ENCODE assay signal across 23 mouse cellular contexts in genomic region chr8:83102957-83103510, GRCm38 (mm10).
A peak's percentile ranks its signal among the peaks of the same experiment; 100 is the strongest.
DNase-seq lines count a peak whose midpoint lies in the region; ATAC-seq and TF ChIP-seq lines count a peak whose summit lies in the region.
"Had no signal": no experiment of that assay in that cellular context is flagged by ENCODE, and none has a peak within 500 bp of the region (broad histone marks: within the 10 kb centered on the region; RNA-seq: fewer than 3 reads in every experiment).

No protein-coding gene starts in this region.

- ATAC-seq in megakaryocyte progenitor cell, adult 5-6 weeks (replicated peaks; ENCODE audit: poor library complexity): peak; percentile 60
- ATAC-seq in intestine, embryonic 16.5 days: no peak
- ATAC-seq: midbrain, embryonic 13.5 days; Patski had no signal

- peak; percentile 13 for DNase-seq in kidney, adult 2 months
- DNase-seq in kidney, adult 11 months: no peak
- DNase-seq in CH12.LX (ENCODE audit: extremely low read depth): peak; percentile 37
- peak; percentile 37 for DNase-seq in brain, embryonic 14.5 days (ENCODE audit: low read depth)
- DNase-seq in thymus, postnatal 25 days: no peak
- no peak for DNase-seq in left cerebral cortex, postnatal 4 days
- DNase-seq: adrenal gland, postnatal 14 days; cerebellum, adult 8-10 months; gastrocnemius, postnatal 10 days; heart, adult 2 months; kidney, adult 8-10 months; kidney, postnatal 36 days; liver; lung, adult 18-20 months; right cerebral cortex, postnatal 14 days; thymus, postnatal 4 days had no signal

- no peaks in the 10 kb centered on the region for H3K36me3 ChIP-seq in kidney, adult 2 months (ENCODE audit: control insufficient read depth, insufficient read depth, low read length)
- no peaks in the 10 kb centered on the region for H3K36me3 ChIP-seq in CH12.LX (replicated peaks in 1 of 2; ENCODE audit: control insufficient read depth in 1 of 2, insufficient read depth in 1 of 2, low read length in 1 of 2)
- H3K36me3 ChIP-seq in intestine, embryonic 16.5 days (ENCODE audit: control insufficient read depth, insufficient read depth, low read length): no peaks in the 10 kb centered on the region
- H3K36me3 ChIP-seq: embryonic facial prominence, embryonic 15.5 days; hindbrain, embryonic 10.5 days; midbrain, embryonic 13.5 days; neural tube, embryonic 13.5 days had no signal

- 71% methylated on average over 7 of the region's 7 CpGs for WGBS in kidney, adult 2 months
- WGBS in intestine, embryonic 16.5 days: 56% methylated on average over 7 of the region's 7 CpGs

- no peaks in the 10 kb centered on the region for H3K27me3 ChIP-seq in kidney, adult 2 months (replicated peaks; ENCODE audit: control insufficient read depth, insufficient read depth, low read length)
- no peaks in the 10 kb centered on the region for H3K27me3 ChIP-seq in CH12.LX (replicated peaks)
- H3K27me3 ChIP-seq in intestine, embryonic 16.5 days (replicated peaks; ENCODE audit: control insufficient read depth, insufficient read depth, low read length): no peaks in the 10 kb centered on the region
- H3K27me3 ChIP-seq: embryonic facial prominence, embryonic 15.5 days; midbrain, embryonic 13.5 days; neural tube, embryonic 13.5 days; Patski had no signal

- no peak for TF ChIP-seq POLR2A in kidney, adult 2 months (IDR thresholded peaks at IDR 0.05; ENCODE audit: low read depth, low read length)
- no peak for TF ChIP-seq POLR2A in CH12.LX (IDR thresholded peaks at IDR 0.05; ENCODE audit: low read depth, low read length)
- no peak for TF ChIP-seq POLR2A in brain, embryonic 14.5 days (IDR thresholded peaks at IDR 0.05; ENCODE audit: borderline replicate concordance, extremely low read depth, insufficient read depth, insufficient read length, poor library complexity, severe bottlenecking)

- H3K9ac ChIP-seq in CH12.LX (ENCODE audit: insufficient read depth, low read depth): 0 out of 2 replicates have a peak overlapping the region, but pooled peaks have one; percentile 4
- H3K9ac ChIP-seq in intestine, embryonic 16.5 days (ENCODE audit: low read depth, low read length): no peak overlapping the region
- H3K9ac ChIP-seq: embryonic facial prominence, embryonic 15.5 days; midbrain, embryonic 13.5 days; neural tube, embryonic 13.5 days had no signal

- intact Hi-C loops in left cerebral cortex, postnatal 4 days (cut with DNase I): no loop called here

- TF ChIP-seq RAD21 in CH12.LX (IDR thresholded peaks at IDR 0.05; ENCODE audit: low read depth, low read length): no peak; the same call in 1 of the 2 replicates

- dilution Hi-C loops in CH12.LX (cut with MboI; ENCODE audit: extremely low pct_ligation_motif_present, extremely low pct_unique_long_range_greater_than_20kb, low sequenced_read_pairs): no loop called here

- H3K4me3 ChIP-seq in kidney, adult 2 months (ENCODE audit: insufficient read depth, low read depth, low read length): no peak overlapping the region
- no peak overlapping the region for H3K4me3 ChIP-seq in CH12.LX (replicated peaks in 1 of 3; ENCODE audit: low read depth in 2 of 3, low read length in 2 of 3, poor library complexity in 1 of 3)
- no peak overlapping the region for H3K4me3 ChIP-seq in intestine, embryonic 16.5 days (ENCODE audit: low read length)
- H3K4me3 ChIP-seq: embryonic facial prominence, embryonic 15.5 days; heart, adult 2 months; hindbrain, embryonic 10.5 days; midbrain, embryonic 13.5 days; neural tube, embryonic 13.5 days had no signal

- no peaks in the 10 kb centered on the region for H3K4me1 ChIP-seq in kidney, adult 2 months (ENCODE audit: control insufficient read depth, insufficient read depth, low read length)
- H3K4me1 ChIP-seq in CH12.LX (ENCODE audit: control insufficient read depth in 1 of 2, insufficient read depth in 2 of 2): peaks cover 20 to 27% of the 10 kb centered on the region in 2 experiments
- no peaks in the 10 kb centered on the region for H3K4me1 ChIP-seq in intestine, embryonic 16.5 days (ENCODE audit: control insufficient read depth, insufficient read depth, low read length)
- H3K4me1 ChIP-seq: embryonic facial prominence, embryonic 15.5 days; hindbrain, embryonic 10.5 days; midbrain, embryonic 13.5 days; neural tube, embryonic 13.5 days had no signal

- H3K4me2 ChIP-seq in CH12.LX (ENCODE audit: insufficient read depth, low read depth, poor library complexity, severe bottlenecking): peak overlapping the region; percentile 34; the same call in 1 of the 2 replicates
- H3K4me2 ChIP-seq in intestine, embryonic 16.5 days (ENCODE audit: low read depth, low read length): no peak overlapping the region
- H3K4me2 ChIP-seq: embryonic facial prominence, embryonic 15.5 days; midbrain, embryonic 13.5 days; neural tube, embryonic 13.5 days had no signal

- TF ChIP-seq CTCF in kidney, adult 2 months (conservative IDR thresholded peaks at IDR 0.05; ENCODE audit: insufficient read depth, insufficient read length, low read depth, low read length): no peak
- TF ChIP-seq CTCF in CH12.LX (conservative IDR thresholded peaks at IDR 0.05 in 1 of 2, IDR thresholded peaks at IDR 0.05 in 1 of 2; ENCODE audit: low read depth in 2 of 2, low read length in 2 of 2): no peak
- TF ChIP-seq CTCF in brain, embryonic 14.5 days (IDR thresholded peaks at IDR 0.05; ENCODE audit: borderline replicate concordance, extremely low read depth, insufficient read depth, insufficient read length): no peak

- peaks cover 5% of the 10 kb centered on the region for H3K9me3 ChIP-seq in CH12.LX (replicated peaks; ENCODE audit: low read length)
- H3K9me3 ChIP-seq in intestine, embryonic 16.5 days (ENCODE audit: control insufficient read depth, low read length): no peaks in the 10 kb centered on the region
- H3K9me3 ChIP-seq: embryonic facial prominence, embryonic 15.5 days; hindbrain, embryonic 10.5 days; midbrain, embryonic 13.5 days had no signal

- in situ Hi-C loops in CH12.LX (cut with MboI; ENCODE audit: low pct_ligation_motif_present, low pct_unique_long_range_greater_than_20kb, low sequenced_read_pairs): loop anchor here (5.0 kb wide), 1 partner anchor 74 kb away; no protein-coding TSS in a partner anchor

- no peak overlapping the region for H3K27ac ChIP-seq in kidney, adult 2 months (ENCODE audit: insufficient read depth, low read depth, low read length)
- 0 out of 2 replicates have a peak overlapping the region, but pooled peaks have one; percentile 9 for H3K27ac ChIP-seq in CH12.LX (ENCODE audit: insufficient read depth, low read depth)
- no peak overlapping the region for H3K27ac ChIP-seq in intestine, embryonic 16.5 days (ENCODE audit: low read length)
- H3K27ac ChIP-seq: embryonic facial prominence, embryonic 15.5 days; heart, adult 2 months; hindbrain, embryonic 10.5 days; midbrain, embryonic 13.5 days; neural tube, embryonic 13.5 days had no signal

- TF ChIP-seq EP300 in CH12.LX (IDR thresholded peaks at IDR 0.05; ENCODE audit: low read length): peak; percentile 80

- H3K79me2 ChIP-seq in CH12.LX (replicated peaks; ENCODE audit: control insufficient read depth, extremely low read depth, insufficient read depth, poor library complexity, severe bottlenecking): no peaks in the 10 kb centered on the region

TF ChIP-seq in CH12.LX, 34 proteins besides CTCF, POLR2A, EP300 and RAD21:
- TF ChIP-seq TCF12 (IDR thresholded peaks at IDR 0.05; ENCODE audit: low read depth, low read length) (no peak), ETS1 (conservative IDR thresholded peaks at IDR 0.05; ENCODE audit: low read depth, low read length) (0 out of 2 replicates have a peak, but pooled peaks have one; percentile 5), IRF4 (IDR thresholded peaks at IDR 0.05; ENCODE audit: low read depth, low read length) (peak; percentile 70), MAFK (IDR thresholded peaks at IDR 0.05; ENCODE audit: insufficient replicate concordance, low read length) (0 out of 2 replicates have a peak, but pooled peaks have one; percentile 9), SMC3 (IDR thresholded peaks at IDR 0.05; ENCODE audit: low read depth, low read length) (peak; percentile 18; the same call in 1 of the 2 replicates)

Comparison
In these comparisons a context has a peak if more than half of its experiments do, and no peak if none do; other contexts are left out.
1. DNase-seq: peak in kidney, adult 2 months (single experiment), CH12.LX (single experiment) and brain, embryonic 14.5 days (single experiment); none in kidney, adult 11 months (single experiment), thymus, postnatal 25 days (single experiment) and left cerebral cortex, postnatal 4 days (single experiment).